Mouse (Mus musculus): Measurements from ENCODE around the gene Slc26a3. TPM values are rescaled to one million over a fixed set of nuclear protein-coding genes. Genes with fewer than 3 reads are reported as not detected.
"Not testable (repeated sequence)": the region's sequence is repeated elsewhere in the genome, so short reads cannot be mapped to it uniquely, and the experiment has no call there.

Gene Slc26a3
- total RNA-seq, 2 experiments from 2014 or later, result not detected

DNA sequence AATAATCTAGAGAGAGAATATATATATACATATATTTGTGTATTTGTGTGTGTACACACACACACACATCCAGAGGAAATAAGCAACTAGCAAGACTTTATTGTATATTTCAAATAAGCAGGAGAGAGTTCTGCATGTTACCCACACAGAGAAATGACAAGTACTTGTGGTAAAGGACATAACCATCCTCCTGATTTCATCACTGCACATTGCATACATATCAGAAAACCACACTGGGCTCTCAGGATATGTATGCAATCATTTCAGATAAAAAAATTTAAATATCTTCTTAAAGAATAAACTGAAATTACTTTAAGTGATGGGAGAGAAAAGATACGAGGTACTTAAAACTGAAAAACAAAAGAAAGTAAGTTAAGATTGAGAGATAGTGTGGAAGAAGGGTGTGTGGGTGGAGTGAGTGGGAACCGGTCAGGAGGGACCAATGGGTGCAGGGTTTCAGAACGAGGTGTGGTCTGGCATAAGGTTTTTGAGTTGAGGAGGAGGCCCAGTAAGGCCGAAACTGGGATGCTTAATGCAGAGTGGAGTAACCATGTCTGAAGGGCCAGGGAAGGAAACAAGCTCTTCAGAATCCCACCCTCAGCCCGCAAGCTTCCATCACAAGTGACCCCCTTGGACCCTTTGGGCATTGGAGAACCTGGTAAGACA, 14.0 kb downstream of the Slc26a3 start:
- DNase-seq, result no peak
- intact Hi-C loops (cut with DNase I), result no loop called here

DNA sequence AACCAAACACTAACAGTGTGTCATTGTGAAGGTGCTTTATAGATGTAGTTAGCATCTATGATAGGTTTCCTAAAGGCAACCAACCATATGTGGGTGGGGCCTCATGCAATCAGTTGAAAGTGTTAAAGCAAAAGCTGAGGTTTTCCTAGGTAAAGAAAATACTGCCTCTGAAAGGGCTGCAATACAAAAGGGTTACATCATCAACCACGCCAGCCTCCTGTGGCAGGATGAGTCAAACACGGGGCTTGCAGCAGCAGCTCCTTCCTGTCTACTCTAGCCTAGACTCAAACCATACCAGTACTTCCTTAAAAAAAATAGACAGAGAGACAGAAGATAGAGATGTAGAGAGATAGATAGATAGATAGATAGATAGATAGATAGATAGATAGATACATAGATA, 25.3 kb downstream of the Slc26a3 start:
- intact Hi-C loops (cut with DNase I), result no loop called here
- DNase-seq, result no peak

DNA sequence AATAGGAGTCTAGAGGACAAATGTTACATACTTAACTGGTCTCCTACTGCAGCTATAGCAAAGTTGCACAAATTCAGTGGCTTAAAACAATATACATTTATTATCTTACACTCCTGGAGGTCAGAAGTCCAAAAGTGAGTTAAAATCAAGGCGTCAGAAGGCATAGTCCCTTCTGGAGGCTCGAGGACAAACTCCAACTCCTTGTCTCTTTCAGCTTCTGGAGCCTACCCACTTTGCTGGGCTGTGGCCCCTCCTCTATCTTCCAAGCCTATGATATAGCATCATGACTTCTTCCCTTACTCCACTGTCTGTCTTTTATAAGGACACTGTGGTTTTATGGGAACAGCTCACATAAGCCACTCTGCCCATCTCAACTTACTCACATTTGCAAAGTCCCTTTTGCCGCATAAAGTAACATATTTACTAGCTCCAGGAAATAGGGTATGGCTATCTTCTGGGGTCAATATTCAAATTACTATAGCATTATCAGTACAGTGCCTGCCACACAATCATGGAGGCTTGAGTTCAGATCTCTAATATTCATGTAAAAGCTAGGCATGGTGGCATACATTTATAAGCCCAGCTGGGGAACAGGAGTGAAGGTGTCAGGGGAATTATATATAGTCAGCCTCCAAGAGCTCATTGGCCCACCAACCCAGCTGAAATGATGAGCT, 31.4 kb downstream of the Slc26a3 start:
- intact Hi-C loops (cut with DNase I), result no loop called here
- no peak for DNase-seq

GRCm38 (mm10) chr12:31437791-31438190, 47.1 kb downstream of the Slc26a3 start:
- no peak for DNase-seq
- intact Hi-C loops (cut with DNase I), result no loop called here

DNA sequence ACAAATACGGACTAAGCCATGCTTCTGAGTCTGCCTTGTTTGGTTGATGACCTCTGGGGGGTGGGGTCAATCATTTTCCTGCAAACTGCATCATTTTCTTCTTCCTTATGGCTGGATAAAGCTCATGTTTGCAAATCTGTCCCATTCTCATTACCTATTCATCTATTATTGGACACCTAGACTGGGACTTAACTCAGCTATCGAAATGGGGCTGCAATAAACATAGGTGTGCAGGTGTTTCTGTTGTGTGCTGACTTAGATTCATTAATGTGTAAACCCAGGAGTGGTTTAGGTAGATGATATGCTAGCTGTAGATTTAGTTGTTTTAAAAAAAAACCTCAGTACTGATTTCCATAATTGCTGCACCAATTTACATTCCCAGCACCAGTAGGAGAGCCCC, 48.9 kb downstream of the Slc26a3 start:
- intact Hi-C loops (cut with DNase I), result no loop called here
- DNase-seq, result no peak

GRCm38 (mm10) chr12:31444131-31444546, 53.5 kb downstream of the Slc26a3 start:
- DNase-seq, result no peak
- intact Hi-C loops (cut with DNase I), result no loop called here

- no peak for DNase-seq
- intact Hi-C loops (cut with DNase I), result no loop called here
Measured at GRCm38 (mm10) chr12:31444827-31445226, 54.2 kb downstream of the Slc26a3 start.

DNA sequence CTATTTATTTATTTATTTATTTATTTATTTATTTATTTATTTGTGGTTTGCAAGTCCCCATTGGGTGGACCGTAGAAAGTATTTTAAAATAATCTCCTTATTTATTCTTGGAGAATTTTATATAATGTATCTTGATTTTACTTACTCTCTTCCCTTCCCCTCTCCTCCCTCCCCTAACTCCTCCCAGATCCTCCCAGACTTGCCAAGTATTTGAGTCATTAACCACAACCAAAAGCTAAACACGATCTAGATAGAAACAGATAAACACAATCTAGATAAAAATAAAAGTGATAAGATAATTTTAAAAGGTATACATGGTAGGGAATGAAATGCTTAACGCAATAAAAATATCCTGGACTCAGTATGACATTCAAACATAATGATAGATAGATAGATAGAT, 58.7 kb downstream of the Slc26a3 start:
- intact Hi-C loops (cut with DNase I), result no loop called here
- DNase-seq, result no peak

- no peak for DNase-seq
- intact Hi-C loops (cut with DNase I), result no loop called here
Measured at GRCm38 (mm10) chr12:31456271-31456670, 65.6 kb downstream of the Slc26a3 start.

DNA sequence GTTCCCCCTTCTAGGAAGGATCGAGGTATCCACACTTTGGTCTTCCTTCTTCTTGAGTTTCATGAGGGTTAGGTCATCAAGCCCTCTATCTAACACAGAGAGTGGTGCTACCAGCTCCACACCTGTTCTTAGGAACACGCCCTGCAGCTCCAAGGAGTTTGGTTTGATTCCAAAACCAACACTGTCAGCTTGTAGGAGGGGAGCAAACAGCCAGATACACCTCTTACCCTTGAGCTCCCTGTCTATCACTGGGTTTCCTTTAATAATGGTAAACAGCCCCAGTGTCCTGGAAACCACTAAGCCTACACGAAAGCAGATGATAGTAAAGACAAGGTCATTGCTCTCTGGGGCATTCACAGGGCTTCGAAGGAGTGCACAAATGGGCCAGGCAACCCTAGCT, 67.8 kb downstream of the Slc26a3 start:
- intact Hi-C loops (cut with DNase I), result no loop called here

GRCm38 (mm10) chr12:31460270-31460669, 69.6 kb downstream of the Slc26a3 start:
- DNase-seq; intact Hi-C loops (cut with DNase I): not testable (repeated sequence)

More for the DNA sequence above, 67.8 kb downstream of the Slc26a3 start:
- no peak for DNase-seq

DNA sequence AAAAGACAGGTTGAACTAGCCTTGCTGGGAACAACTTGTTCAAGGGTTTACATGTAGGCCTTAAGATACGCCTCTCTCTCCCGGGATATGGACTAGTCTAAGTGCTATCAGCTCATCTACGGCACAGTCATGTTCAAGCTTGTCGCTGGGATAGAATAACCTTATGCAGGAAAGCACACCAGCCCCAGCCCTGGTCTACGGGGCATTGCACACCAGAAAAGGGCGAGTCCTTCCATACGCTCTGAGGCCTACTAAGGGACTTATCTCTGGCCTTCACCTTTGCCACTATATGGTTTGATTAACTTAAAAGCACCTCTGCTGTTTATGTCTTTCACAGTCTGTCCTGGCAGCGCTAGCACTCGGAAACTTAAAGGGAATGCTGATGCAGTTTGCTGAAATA, 70.7 kb downstream of the Slc26a3 start:
- intact Hi-C loops (cut with DNase I), result no loop called here
- DNase-seq, result no peak

- intact Hi-C loops (cut with DNase I), result no loop called here
- no peak for DNase-seq
Measured at GRCm38 (mm10) chr12:31462615-31463014, 71.9 kb downstream of the Slc26a3 start.

DNA sequence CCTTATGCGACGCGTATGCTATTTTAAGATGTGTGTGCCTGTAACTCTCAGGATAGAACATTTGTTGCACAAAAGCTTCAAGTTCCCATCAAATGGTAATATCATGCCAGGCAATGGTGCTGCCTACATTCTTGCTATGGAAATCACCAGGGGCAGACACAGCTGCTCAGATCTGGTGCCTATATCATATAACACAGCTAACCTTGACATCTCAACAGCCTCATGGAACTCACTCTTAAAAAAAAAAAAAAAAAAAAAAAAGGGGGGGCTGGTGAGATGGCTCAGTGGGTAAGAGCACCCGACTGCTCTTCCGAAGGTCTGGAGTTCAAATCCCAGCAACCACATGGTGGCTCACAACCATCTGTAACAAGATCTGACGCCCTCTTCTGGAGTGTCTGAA, 87.5 kb downstream of the Slc26a3 start:
- intact Hi-C loops (cut with DNase I), result not testable (repeated sequence)

DNA sequence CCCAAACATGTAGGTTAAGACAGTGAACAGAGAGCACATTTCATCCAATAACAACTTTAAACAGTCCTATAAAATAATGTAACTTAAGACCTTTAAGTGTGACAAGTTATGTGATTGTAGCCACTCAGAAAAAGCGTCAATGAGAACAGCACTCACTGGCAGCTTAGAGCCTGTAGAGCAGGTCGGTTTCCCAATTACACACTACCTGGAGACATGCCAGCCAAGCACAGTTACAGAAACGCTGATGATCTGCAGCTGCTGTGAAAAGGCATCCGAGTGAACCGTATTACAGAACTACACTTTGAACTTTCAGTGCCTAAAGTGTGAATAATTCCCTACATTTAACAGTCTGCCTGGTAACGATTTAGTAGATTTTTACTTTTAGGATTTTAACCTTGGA, 95.8 kb downstream of the Slc26a3 start:
- intact Hi-C loops (cut with DNase I), result no loop called here
- DNase-seq, result no peak

More for the DNA sequence above, 87.5 kb downstream of the Slc26a3 start:
- not testable (repeated sequence) for DNase-seq

GRCm38 (mm10) chr12:31498936-31499313, 108.3 kb downstream of the Slc26a3 start:
- no peak for DNase-seq
- intact Hi-C loops (cut with DNase I), result loop anchor here (10.0 kb wide), 1 partner anchor 124 kb away; no protein-coding TSS in a partner anchor

DNA sequence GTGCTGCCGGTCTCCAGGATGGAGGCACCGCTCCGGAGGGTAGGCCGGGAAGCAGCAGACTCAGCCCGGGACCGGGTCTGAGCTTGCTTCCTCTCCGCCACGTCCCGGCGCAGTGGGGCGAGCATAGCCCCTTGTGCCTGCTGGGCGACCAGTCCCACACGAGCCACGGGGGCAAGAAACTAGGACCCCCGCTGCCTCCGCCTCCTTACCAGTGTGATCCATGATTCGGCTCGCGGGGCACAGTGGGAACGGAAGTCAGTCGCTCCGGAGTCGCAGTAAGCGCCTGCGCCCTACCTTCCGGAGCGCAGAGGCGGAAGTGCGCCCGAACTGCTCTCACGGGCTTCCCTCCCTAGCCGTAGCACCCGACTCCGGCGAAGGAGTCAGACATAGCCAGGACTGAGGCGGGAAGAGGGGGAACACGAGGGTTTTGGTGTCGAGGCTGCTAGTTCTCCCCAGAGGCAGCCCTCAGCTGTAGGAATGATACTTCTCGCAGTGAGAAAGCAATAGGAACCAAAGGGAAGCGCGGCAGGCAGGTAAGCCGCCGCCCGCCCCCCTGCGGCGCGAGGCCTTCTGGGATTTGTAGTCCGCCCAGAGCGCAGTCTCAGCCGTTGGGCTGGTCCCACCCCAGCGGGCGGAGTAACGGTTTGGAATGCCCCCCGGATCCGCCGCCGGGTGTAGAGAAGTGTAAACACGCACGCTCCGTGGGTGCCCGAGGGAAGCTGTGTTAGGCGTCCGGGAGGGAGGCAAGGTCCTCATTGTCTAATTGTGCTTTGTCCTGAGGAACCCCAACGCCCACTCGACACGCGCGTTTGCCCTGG, 108.9 kb downstream of the Slc26a3 start, which contains the start of gene Cbll1:
Gene Cbll1 (minus strand): TSS at position 303 of the 818 bp plus-strand sequence.
- intact Hi-C loops (cut with DNase I), result loop anchor here (10.0 kb wide), 2 partner anchors 125 to 135 kb away; partner anchors contain the start of gene Bcap29
- DNase-seq, result peak; percentile 92 to 94

DNA sequence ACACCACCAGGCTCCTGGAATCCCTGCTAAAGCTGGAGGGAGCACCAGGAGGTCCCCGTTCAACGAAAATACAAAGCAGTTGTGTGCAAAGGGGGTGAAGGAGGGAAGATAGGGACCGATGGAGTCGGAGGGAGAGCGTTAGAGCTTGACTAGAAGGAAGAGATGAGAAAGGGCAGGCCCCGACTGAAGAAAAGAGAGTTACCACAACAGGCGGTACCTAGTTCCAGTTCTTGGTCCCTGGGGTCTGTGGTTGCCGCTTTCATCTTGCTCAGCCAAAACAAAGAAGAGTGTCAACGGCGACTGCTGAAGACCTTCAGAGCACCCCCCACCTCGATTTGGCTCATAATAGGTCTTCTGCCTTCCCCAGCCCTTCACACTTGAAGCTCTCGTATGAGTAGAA, 109.5 kb downstream of the Slc26a3 start:
- no peak for DNase-seq
- intact Hi-C loops (cut with DNase I), result loop anchor here (10.0 kb wide), 1 partner anchor 135 kb away; the partner anchor contains the start of gene Bcap29

- no peak for DNase-seq
Measured at GRCm38 (mm10) chr12:31501266-31501665, 110.6 kb downstream of the Slc26a3 start.

GRCm38 (mm10) chr12:31503211-31503610, 112.5 kb downstream of the Slc26a3 start:
- intact Hi-C loops (cut with DNase I), result loop anchor here (10.0 kb wide), 1 partner anchor 132 kb away; the partner anchor contains the start of gene Bcap29
- DNase-seq, result no peak

More at GRCm38 (mm10) chr12:31501266-31501665, 110.6 kb downstream of the Slc26a3 start:
- intact Hi-C loops (cut with DNase I), result loop anchor here (10.0 kb wide), 1 partner anchor 134 kb away; the partner anchor contains the start of gene Bcap29
